Mouse (Mus musculus) kidney, embryonic 15.5 days (tissue): ENCODE measurements around the gene Tbc1d17. TPM values are rescaled to one million over a fixed set of nuclear protein-coding genes. Genes with fewer than 3 reads are reported as not detected.
"Not testable (repeated sequence)": the region's sequence is repeated elsewhere in the genome, so short reads cannot be mapped to it uniquely, and the experiment has no call there.

Source experiments
- ATAC-seq: fragments of 200-750 bp; cut with Nextera tagmentation; replicated peaks from 2 replicates; pipeline ENCODE4 v1.8.0; 2017; ENCODE audit warnings: moderate TSS enrichment; ENCODE audit not compliant: low FRiP score
- H3K27ac ChIP-seq: fragments of 300-500 bp; sonication (generic); 2 replicates; pipeline ENCODE4 v1.5.1; 2015; ENCODE audit warnings: mild to moderate bottlenecking, inconsistent platforms
- H3K27me3 ChIP-seq: fragments of 300-500 bp; sonication (generic); 2 replicates; pipeline ENCODE4 v1.6.1; 2015; ENCODE audit warnings: inconsistent platforms
- H3K36me3 ChIP-seq: fragments of 300-500 bp; sonication (generic); 2 replicates; pipeline ENCODE4 v1.6.1; 2015; ENCODE audit warnings: inconsistent platforms
- H3K4me1 ChIP-seq: fragments of 300-500 bp; sonication (generic); 2 replicates; pipeline ENCODE4 v1.6.1; 2015; ENCODE audit warnings: inconsistent platforms
- H3K4me2 ChIP-seq: fragments of 300-500 bp; sonication (generic); 2 replicates; pipeline ENCODE4 v1.6.1; 2015; ENCODE audit warnings: moderate library complexity, mild to moderate bottlenecking, inconsistent platforms
- H3K4me3 ChIP-seq: fragments of 300-500 bp; sonication (generic); replicated peaks from 2 replicates; pipeline ENCODE4 v1.5.1; 2015; ENCODE audit warnings: mild to moderate bottlenecking, inconsistent platforms
- H3K9ac ChIP-seq: fragments of 300-500 bp; sonication (generic); 2 replicates; pipeline ENCODE4 v1.6.1; 2015; ENCODE audit warnings: mild to moderate bottlenecking, inconsistent platforms
- H3K9me3 ChIP-seq: fragments of 300-500 bp; sonication (generic); replicated peaks from 2 replicates; pipeline ENCODE4 v1.6.1; 2016; ENCODE audit warnings: inconsistent platforms
- WGBS: fragments of 180-500 bp; shearing (Covaris S2); methylation state at CpG from one replicate; pipeline ENCODE4 v1.1.7; 2015; ENCODE audit warnings: mixed read lengths; 5-methylcytosine and 5-hydroxymethylcytosine counted together
- polyA plus RNA-seq: library from polyadenylated mRNA; unstranded; fragments of >200 nt; fragmentation: Nextera tagmentation; extraction: Ambion mirVana; gene quantifications from 2 replicates; pipeline ENCODE4 v1.2.1, GENCODE M21; 2015

Tbc1d17 gene
- polyA plus RNA-seq, 1 experiment from 2014 or later = 81.0 TPM

DNA sequence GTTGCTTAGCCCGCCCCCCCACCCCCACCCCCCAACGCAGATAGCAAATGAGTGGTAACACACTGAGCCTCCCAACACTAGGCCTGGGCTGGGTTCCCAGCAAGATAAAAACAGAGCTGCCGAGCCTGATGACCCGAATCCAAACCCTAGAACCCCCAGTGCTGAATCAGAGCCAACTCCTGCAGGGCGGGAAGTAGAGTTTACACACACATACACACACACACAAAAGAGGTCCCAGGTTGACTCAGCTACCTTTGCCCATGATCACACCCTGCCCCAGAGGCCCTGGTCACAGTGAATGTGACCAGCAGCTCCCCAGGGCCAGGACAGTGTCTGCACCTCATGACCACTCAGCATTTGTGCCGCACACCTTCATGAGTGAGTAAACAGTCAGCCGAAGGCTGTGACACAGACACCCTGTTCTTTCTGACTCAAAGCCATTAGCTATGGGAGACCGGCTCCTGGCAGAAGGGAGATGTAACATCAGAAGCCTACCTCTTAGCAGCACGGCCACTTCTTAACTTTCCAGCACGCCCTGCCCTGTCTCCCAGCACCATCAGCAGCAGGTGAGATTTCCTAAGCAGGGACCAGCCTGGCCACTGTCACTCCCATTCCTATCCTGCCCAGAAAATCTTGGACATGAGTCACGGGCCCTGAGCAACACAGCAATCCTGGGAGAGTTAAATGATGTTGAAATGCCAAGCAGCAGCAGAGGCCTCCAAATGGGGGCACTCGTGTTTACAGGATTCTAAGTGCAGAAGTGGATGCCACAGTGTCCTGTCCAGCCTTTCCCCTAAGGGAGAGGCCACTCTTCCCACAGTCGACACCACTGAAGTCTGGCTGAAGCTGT lies 39.6 kb upstream of the Tbc1d17 start:
- Histone ChIP-seq H3K4me1 (peaks cover 44% of the 10 kb centered on the region), H3K36me3 (peaks cover 66% of the 10 kb centered on the region), H3K27me3 (no peaks in the 10 kb centered on the region), H3K27ac (no peak overlapping the region), H3K4me2 (no peak overlapping the region), H3K9ac (0 out of 2 replicates have a peak overlapping the region, but pooled peaks have one; percentile 1), H3K9me3 (no peaks in the 10 kb centered on the region), H3K4me3 (no peak overlapping the region)
- WGBS = 81% methylated on average over 13 of the region's 13 CpGs
- no peak for ATAC-seq

DNA sequence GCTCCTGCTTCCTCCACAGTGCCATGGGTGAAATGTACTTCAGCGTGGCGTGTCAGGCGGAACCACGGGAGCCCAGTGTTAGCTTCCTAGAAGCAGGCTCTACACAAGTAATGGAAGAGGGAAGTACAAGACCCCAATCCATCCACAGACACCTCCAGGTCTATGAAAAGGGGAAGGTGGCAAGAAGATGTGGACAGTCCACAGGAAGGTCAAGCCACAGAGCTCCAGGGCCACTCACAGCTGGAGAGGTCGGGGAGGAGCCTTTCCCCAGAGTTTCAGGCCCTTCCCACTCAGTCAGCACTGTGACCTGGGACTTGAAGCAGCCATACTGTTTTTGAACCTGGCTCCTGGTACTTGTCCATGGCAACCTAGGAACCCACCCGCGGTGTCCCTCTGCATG lies 38.1 kb upstream of the Tbc1d17 start:
- peaks cover 81% of the 10 kb centered on the region for H3K36me3 ChIP-seq
- H3K27ac ChIP-seq = 0 out of 2 replicates have a peak overlapping the region, but pooled peaks have one; percentile 9
- H3K4me2 ChIP-seq = no peak overlapping the region
- H3K4me3 ChIP-seq = no peak overlapping the region
- H3K4me1 ChIP-seq = peaks cover 39% of the 10 kb centered on the region
- H3K9me3 ChIP-seq = no peaks in the 10 kb centered on the region
- no peak for ATAC-seq
- whole genome bisulfite sequencing = 80% methylated on average over 7 of the region's 7 CpGs
- H3K27me3 ChIP-seq = no peaks in the 10 kb centered on the region
- no peak overlapping the region for H3K9ac ChIP-seq

DNA sequence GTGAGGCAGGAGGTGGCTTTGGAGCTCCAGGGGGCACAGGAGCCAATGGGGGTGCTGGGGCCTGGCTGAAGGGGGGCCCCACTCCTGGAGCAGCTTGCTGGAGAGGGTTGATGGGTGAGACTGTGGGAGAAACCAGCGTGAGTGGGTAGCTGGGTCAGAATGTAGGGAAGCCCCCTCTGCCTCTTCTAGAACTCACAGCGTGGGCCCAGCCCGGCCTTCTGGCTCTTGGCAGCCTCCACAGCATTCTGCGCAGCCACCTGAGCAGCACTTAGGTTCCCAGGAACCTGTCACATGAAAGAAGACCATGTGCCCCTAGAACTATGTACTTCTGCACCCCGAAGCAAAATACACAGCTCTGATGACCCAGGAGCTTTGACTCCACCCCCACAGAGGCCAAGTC lies 35.8 kb upstream of the Tbc1d17 start:
- WGBS = 90% methylated on average over 5 of the region's 5 CpGs
- no peak overlapping the region for H3K9ac ChIP-seq
- no peak overlapping the region for H3K4me3 ChIP-seq
- H3K27ac ChIP-seq = no peak overlapping the region
- peaks cover 23% of the 10 kb centered on the region; the same call in 1 of the 2 replicates for H3K4me1 ChIP-seq
- H3K27me3 ChIP-seq = no peaks in the 10 kb centered on the region
- H3K9me3 ChIP-seq = no peaks in the 10 kb centered on the region
- H3K4me2 ChIP-seq = no peak overlapping the region
- peaks cover 95% of the 10 kb centered on the region for H3K36me3 ChIP-seq
- no peak for ATAC-seq

DNA sequence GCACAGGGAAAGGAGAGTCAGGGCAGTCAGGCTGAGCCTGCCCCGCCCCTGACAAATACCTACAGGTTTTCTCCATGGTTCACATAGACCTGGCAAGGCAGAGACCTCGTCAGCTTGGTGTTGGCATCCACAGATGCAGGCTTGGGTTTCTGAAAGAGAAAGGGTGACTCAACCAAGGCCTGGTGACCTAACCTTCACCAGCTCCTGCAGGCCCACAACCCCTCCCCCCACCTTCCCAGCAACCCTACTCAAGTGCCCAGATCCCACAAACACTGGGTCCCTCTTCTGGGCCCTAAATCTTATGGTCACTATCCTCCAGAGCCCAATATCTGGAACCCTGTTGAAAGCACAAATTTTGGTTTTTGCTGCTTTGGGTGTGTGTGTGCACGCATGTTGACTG lies 34.2 kb upstream of the Tbc1d17 start:
- Histone ChIP-seq H3K27me3 (no peaks in the 10 kb centered on the region), H3K4me2 (no peak overlapping the region), H3K4me1 (peaks cover 17% of the 10 kb centered on the region; the same call in 1 of the 2 replicates), H3K27ac (no peak overlapping the region), H3K4me3 (no peak overlapping the region), H3K36me3 (peaks cover 95% of the 10 kb centered on the region), H3K9ac (no peak overlapping the region), H3K9me3 (no peaks in the 10 kb centered on the region)
- WGBS = 88% methylated on average over 3 of the region's 3 CpGs
- ATAC-seq = no peak

DNA sequence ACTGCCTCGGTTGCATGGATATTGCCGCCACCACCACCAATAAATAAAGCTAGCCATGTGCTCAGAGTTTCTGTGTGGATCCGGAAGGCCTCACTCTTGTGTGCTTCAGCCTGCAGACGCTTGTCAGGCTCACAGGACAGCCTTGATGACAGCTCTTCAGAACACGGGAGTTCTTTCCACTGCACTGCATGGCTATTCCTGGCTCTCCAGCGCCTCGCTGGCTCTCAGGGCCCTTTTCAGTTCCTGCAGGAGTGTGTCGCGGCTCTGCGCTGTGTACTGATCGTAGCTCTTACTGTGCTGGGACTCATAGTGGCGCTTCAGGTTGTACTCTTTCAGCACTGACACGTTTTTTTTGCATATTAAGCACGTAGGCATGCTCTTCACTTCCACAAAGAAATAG lies 29.0 kb upstream of the Tbc1d17 start:
- no peak for ATAC-seq
- no peak overlapping the region for H3K4me2 ChIP-seq
- H3K4me3 ChIP-seq = no peak overlapping the region
- WGBS = 86% methylated on average over 14 of the region's 14 CpGs
- no peaks in the 10 kb centered on the region for H3K9me3 ChIP-seq
- no peak overlapping the region for H3K27ac ChIP-seq
- no peaks in the 10 kb centered on the region for H3K27me3 ChIP-seq
- H3K9ac ChIP-seq = no peak overlapping the region
- H3K36me3 ChIP-seq = peaks cover 73% of the 10 kb centered on the region
- H3K4me1 ChIP-seq = peaks cover 9% of the 10 kb centered on the region; the same call in 1 of the 2 replicates

DNA sequence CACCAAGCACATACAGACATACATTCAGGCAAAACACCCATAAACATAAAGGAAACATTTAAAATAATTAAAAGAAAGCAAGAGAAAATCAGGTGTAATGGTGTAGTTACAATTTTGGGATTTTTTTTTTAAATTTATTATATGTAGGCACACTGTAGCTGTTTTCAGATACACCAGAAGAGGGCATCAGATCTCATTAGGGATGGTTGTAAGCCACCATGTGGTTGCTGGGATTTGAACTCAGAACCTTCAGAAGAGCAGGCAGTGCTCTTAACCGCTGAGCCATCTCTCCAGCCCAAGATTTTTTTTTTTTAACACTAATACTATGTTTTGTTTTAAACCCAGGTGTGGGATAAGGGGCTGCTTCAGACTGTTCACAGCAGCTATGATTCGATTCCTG lies 22.9 kb upstream of the Tbc1d17 start:
- H3K4me2 ChIP-seq, H3K9ac ChIP-seq, ATAC-seq, H3K27me3 ChIP-seq, H3K27ac ChIP-seq, H3K9me3 ChIP-seq, H3K4me3 ChIP-seq: not testable (repeated sequence)
- Histone ChIP-seq H3K36me3 (peaks cover 13% of the 10 kb centered on the region), H3K4me1 (peaks cover 38% of the 10 kb centered on the region)
- WGBS = 91% methylated on average over 2 of the region's 2 CpGs

DNA sequence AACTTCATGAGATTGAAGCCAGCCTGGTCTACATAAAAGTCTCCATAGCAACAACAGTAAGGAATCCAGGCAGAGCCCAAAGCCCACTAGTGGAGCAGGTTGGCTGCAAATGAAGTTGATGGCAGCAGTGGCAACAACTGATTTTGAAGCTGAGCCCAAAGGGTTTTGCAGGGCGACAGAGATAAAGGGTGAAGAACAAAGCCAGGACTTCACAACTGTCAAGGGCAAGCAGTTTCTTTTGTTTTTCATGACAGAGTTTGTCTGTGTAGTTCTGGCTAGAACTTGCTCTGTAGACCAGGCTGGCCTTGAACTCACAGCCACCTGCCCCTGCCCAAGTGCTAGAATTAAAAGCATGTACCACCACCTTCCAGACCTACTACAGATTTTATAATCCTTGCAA lies 22.3 kb upstream of the Tbc1d17 start:
- H3K27me3 ChIP-seq = no peaks in the 10 kb centered on the region
- 0 out of 2 replicates have a peak overlapping the region, but pooled peaks have one; percentile 14 for H3K27ac ChIP-seq
- peaks cover 12% of the 10 kb centered on the region for H3K36me3 ChIP-seq
- 78% methylated on average over 1 of the region's 1 CpGs for WGBS
- no peak overlapping the region for H3K4me2 ChIP-seq
- no peaks in the 10 kb centered on the region for H3K9me3 ChIP-seq
- ATAC-seq = no peak
- no peak overlapping the region for H3K4me3 ChIP-seq
- H3K9ac ChIP-seq = no peak overlapping the region
- peaks cover 44% of the 10 kb centered on the region for H3K4me1 ChIP-seq

DNA sequence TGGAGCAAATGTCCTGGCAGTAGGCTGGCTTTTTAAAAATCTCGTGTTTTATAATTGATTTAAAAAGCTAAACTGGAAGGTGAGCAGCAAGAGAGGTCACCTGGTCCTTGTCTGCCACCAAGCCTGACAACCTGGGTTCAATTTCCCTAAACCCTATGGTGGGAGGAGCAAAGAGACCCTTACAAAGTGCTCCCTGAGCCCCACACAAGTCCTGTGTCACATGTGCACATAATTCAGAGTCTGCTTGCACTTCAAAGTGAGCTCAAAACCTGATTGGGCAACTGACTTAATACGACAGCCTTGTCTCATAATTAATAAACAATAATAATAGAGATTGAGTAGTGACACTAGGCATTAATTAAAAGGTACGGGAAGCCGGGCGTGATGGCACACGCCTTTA lies 21.7 kb upstream of the Tbc1d17 start:
- H3K4me1 ChIP-seq = peaks cover 49% of the 10 kb centered on the region
- H3K27me3 ChIP-seq = no peaks in the 10 kb centered on the region
- H3K36me3 ChIP-seq = peaks cover 12% of the 10 kb centered on the region
- no peaks in the 10 kb centered on the region for H3K9me3 ChIP-seq
- H3K27ac ChIP-seq = peak overlapping the region; percentile 100
- H3K4me3 ChIP-seq = peak overlapping the region; percentile 95
- 0 out of 2 replicates have a peak overlapping the region, but pooled peaks have one; percentile 32 for H3K9ac ChIP-seq
- 82% methylated on average over 6 of the region's 6 CpGs for WGBS
- peak overlapping the region; percentile 76 for H3K4me2 ChIP-seq
- no peak for ATAC-seq

DNA sequence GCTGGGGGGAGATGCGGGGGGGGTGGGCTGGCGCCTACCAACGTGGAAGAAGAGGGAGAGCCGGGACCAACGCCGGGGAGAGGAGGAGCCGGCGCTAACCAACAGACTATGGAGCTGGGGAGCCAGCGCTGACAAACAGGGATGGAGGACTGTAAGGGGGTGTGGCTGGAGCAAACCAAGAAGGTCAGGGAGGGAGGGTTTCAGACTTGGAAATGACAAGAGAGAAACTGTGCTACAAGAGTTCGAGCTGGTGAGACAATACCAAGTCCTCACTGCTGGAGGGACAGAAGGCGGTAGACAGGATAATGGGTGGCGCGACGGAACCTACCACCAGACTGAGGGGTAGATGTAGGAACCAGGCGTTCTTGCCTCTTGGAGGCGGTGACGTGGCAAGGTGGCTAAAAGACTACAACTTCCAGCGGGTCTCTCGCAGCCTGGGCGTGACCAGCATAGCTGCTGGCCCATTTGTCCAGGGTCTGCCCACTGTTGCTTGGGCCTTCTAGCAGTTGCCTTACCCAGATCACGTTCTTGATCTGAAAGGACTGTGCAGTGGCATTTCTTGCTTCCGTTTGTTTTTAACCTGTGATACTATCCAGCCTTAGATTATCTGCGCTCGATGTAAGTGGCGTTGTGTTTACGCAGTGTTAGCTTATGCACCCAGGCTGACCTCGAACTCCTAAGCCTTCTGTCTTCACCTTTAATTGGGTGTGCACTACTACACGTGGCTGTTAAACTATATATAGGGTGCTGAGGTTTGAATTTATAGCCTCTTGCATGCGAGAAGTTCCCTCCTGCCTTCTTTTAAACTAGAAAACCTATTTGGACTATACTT lies 21.0 kb upstream of the Tbc1d17 start, which contains the start of gene Ptov1:
Ptov1 (minus strand) TSS at position 92 of the 832 bp plus-strand sequence.
- peak; percentile 93 for ATAC-seq
- 4% methylated on average over 28 of the region's 29 CpGs for WGBS

DNA sequence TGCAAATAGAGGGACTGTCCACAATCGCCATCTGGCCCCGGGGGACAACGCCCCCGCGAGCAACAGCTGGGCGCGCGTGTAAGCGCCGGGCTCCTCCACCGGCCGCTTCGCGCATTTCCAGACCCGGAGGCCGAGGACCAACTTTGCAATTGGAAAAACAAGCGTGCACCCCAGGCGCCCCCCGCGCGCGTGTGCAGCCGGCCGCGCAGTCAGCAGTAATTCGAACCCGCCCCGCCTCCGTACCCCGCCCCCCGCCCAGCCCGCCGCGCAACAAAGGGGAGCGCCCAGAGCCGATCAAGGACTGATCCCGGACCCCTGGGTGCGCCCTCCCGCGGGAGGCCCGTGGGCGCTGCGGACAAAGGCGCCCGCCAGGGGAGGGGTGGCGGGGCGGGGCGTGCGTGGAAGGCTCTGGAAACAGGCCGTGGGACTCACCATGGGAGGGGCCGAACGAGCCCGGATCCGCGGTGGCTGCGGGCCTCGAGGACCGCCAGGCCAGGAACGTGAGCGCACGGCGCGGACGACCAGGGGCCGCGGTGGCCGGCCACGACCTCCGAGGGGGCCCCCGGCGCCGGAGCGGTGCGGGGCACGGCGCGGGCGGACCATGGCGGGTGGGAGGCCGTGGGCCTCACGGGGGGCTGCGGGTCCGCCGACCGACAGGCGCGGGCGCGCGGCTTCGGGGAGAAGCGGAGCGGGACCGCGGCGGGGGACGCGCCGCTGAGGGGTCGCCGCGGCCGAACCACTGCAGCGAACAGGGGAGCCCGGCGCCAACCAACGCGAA lies 20.2 kb upstream of the Tbc1d17 start:
- Histone ChIP-seq H3K4me1 (peaks cover 62% of the 10 kb centered on the region), H3K9ac (peak overlapping the region; percentile 99), H3K36me3 (peaks cover 25% of the 10 kb centered on the region), H3K27ac (peak overlapping the region; percentile 100), H3K27me3 (no peaks in the 10 kb centered on the region), H3K9me3 (no peaks in the 10 kb centered on the region), H3K4me3 (peak overlapping the region; percentile 95), H3K4me2 (peak overlapping the region; percentile 76)
- 0% methylated on average over 102 of the region's 108 CpGs for WGBS
- ATAC-seq = peak; percentile 68

More for the DNA sequence above, 21.0 kb upstream of the Tbc1d17 start, which contains the start of gene Ptov1:
- H3K27me3 ChIP-seq = no peaks in the 10 kb centered on the region
- H3K4me1 ChIP-seq = peaks cover 56% of the 10 kb centered on the region
- no peaks in the 10 kb centered on the region for H3K9me3 ChIP-seq
- H3K27ac ChIP-seq = peak within 1 kb of the TSS; percentile 100
- peak within 1 kb of the TSS; percentile 76 for H3K4me2 ChIP-seq
- peak within 1 kb of the TSS; percentile 95 for H3K4me3 ChIP-seq
- H3K36me3 ChIP-seq = peaks cover 17% of the 10 kb centered on the region
- peak within 1 kb of the TSS; percentile 99 for H3K9ac ChIP-seq

DNA sequence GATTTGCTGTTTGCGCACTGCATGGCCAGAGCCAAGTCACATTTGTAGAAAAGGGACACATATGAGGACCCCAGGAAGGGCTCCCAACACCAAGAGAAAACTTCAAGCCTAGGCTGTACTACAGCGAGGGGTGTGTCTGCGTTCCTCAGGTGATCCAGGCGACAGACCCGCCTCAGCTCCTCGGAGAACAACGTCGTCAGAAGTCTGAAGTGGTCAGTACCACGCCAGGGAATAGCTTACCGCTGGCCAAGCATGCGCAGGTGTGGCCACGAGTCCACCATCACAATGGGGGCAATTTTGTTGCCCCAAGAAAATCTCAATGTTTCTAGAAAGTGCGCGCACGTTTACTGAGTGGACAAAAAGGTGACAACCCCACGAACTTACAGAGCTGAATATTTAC lies 19.6 kb upstream of the Tbc1d17 start:
- Histone ChIP-seq H3K4me1 (peaks cover 59% of the 10 kb centered on the region), H3K9ac (peak overlapping the region; percentile 99), H3K4me2 (peak overlapping the region; percentile 76), H3K4me3 (peak overlapping the region; percentile 95), H3K36me3 (peaks cover 32% of the 10 kb centered on the region), H3K27me3 (no peaks in the 10 kb centered on the region), H3K27ac (peak overlapping the region; percentile 100), H3K9me3 (no peaks in the 10 kb centered on the region)
- 6% methylated on average over 16 of the region's 16 CpGs for WGBS
- ATAC-seq = no peak
